Mouse (Mus musculus) macrophage (primary cell): ENCODE measurements around the gene Fgf6. TPM values are rescaled to one million over a fixed set of nuclear protein-coding genes. Genes with fewer than 3 reads are reported as not detected.

Experiments
- H3K27ac ChIP-seq: fragments of 350-480 bp; formaldehyde crosslinking; 2 replicates; pipeline ENCODE4 v1.9.0; 2021
- H3K36me3 ChIP-seq: fragments of 350-480 bp; formaldehyde crosslinking; 2 replicates; pipeline ENCODE4 v1.9.0; 2021; ENCODE audit errors: inconsistent target
- H3K4me3 ChIP-seq: fragments of 350-480 bp; formaldehyde crosslinking; 2 replicates; pipeline ENCODE4 v1.9.0; 2021; ENCODE audit errors: inconsistent target
- H3K79me2 ChIP-seq: fragments of 350-480 bp; formaldehyde crosslinking; 2 replicates; pipeline ENCODE4 v1.9.0; 2021; ENCODE audit errors: inconsistent target
- WGBS: methylation state at CpG from one replicate; pipeline ENCODE4 v1.1.7; 2026; ENCODE audit warnings: inconsistent platforms; ENCODE audit not compliant: missing documents; 5-methylcytosine and 5-hydroxymethylcytosine counted together
- polyA plus RNA-seq: library from polyadenylated mRNA; stranded (reverse); fragments of 250-400 nt; gene quantifications from 3 replicates; pipeline ENCODE4 v1.2.4, GENCODE M21; 2018; ENCODE audit warnings: inconsistent platforms

The Fgf6 gene
- polyA plus RNA-seq, 1 experiment from 2014 or later = not detected

DNA sequence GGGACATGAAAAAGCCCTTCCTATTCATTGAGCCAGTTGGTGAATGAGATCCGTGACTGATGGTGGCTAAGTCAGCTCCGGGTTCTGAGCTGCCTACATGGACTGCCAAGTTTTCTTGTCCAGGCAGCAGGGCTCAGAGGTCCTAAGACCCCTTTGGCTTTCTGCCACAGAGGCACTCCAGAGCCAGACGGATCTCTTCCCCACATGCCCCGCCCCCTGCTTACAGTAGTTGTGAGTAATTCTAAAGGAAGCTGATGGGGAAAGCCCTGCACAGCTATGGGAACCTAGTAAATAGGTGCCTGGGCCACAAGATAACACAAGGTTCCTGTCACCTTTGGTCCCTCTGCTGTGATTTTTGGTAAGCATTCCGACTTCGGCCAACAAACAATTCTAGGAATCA is 29.5 kb downstream of the Fgf6 start:
- WGBS = 38% methylated on average over 6 of the region's 6 CpGs
- Histone ChIP-seq H3K79me2 (no peaks in the 10 kb centered on the region), H3K27ac (no peak overlapping the region), H3K36me3 (no peaks in the 10 kb centered on the region), H3K4me3 (no peak overlapping the region)

DNA sequence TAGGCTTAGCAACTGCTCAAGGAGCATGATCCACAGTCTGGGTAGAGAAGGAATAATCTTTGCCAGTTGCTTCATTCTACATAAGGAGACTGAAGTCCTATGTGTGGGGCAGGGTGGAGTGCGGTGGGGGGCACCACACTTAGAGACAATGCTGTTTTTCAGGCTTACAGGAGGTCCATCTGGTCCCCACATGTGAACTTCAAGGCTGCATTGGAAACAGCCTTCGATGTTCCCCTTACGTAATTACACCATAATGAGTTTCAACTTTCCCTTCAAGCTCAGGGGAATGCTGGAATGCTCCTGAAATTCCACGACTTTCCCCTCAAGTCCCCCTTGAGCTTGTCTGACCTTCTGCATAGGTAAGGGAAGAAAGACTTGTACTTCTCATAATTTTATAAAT is 35.5 kb downstream of the Fgf6 start:
- Histone ChIP-seq H3K36me3 (no peaks in the 10 kb centered on the region), H3K27ac (no peak overlapping the region), H3K79me2 (no peaks in the 10 kb centered on the region), H3K4me3 (no peak overlapping the region)
- WGBS = 79% methylated on average over 4 of the region's 4 CpGs

DNA sequence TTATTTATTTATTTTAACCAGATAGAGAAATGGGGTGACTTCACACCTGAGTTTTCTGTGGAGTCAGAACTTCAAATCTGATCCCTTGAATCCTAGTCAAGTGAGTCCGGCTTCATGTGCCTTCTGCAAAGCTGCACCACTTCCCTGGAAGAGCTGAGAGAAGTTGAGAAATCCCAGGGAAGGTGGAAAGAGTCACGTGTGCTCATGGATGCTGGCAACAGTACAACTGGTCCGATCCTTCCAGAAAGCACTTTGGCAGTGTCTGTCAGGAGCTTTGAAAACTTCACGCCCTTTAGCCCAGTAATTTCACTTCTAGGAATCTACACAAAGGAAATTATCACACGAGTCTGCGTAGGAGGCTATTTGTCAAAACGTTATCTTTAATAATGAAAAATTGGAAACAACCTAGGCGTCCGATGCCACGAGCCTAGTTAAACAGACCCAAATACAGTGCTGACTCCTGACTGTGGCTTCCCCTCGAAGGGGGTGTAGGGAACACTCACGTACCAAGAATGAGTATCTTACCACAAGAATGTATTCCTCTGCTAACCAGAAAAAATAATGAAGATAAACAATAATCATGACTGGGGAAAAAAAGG is 41.7 kb downstream of the Fgf6 start:
- Histone ChIP-seq H3K27ac (no peak overlapping the region), H3K36me3 (no peaks in the 10 kb centered on the region), H3K4me3 (no peak overlapping the region), H3K79me2 (no peaks in the 10 kb centered on the region)
- WGBS = 84% methylated on average over 12 of the region's 12 CpGs

DNA sequence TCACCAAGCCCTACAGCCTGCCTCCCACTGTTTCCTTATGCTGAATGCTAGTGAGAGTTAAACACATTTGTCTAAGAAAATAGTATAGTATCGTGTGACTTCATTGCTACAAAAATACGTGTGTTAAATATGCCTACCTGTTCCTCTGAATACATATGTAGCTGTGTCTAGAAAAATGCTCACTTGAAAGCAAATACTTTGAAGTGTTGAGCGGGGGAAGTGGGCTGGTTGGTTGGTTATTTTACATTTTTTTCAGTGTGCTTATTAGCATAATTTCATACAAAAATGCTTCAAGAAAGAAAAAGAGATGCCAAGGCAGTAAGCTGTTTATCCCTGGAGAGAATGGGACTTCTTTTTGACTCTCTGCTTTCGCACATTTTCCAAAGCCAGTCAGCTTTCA is 44.6 kb downstream of the Fgf6 start:
- H3K27ac ChIP-seq = no peak overlapping the region
- H3K79me2 ChIP-seq = no peaks in the 10 kb centered on the region
- H3K36me3 ChIP-seq = no peaks in the 10 kb centered on the region
- 87% methylated on average over 4 of the region's 4 CpGs for WGBS
- H3K4me3 ChIP-seq = no peak overlapping the region

DNA sequence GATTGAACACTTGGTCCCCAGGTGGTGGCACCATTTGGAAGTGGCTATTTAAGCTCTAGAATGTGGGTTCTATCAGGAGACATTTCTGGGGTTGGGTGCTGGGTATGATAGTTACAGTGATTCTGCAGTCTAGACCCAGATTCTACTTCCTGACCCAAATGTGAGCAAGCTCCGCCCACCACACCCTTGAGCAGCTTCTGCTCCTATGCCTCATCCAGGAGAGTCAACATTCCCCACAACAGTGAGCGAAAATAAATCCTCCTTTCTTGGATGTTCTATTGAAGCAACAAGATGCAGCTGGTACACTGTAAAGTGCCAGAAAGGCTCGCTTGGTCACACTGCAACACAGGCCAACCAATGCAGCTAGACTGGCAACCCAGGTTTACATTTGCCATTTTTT is 48.5 kb downstream of the Fgf6 start:
- no peak overlapping the region for H3K4me3 ChIP-seq

DNA sequence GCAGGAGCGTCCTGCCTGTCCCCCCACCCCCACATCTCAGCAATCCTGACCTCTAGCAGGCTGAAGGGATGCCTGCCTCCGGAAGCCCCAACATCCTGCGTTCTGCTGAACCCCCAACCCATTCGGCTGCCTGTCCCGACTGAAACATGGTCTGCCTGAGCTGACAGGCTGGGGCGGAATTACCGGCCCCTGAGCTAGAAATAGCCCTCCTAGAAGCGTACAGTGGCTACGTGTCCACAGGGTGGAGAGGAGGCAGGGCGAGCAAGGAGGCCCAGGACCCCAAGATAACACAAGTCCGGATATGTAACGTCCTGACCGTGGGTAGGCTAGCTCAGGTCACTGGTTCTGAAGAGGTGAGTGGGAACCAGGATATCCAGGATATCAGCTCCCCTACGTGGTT is 49.4 kb downstream of the Fgf6 start:
- no peaks in the 10 kb centered on the region for H3K79me2 ChIP-seq
- 5% methylated on average over 14 of the region's 14 CpGs for WGBS
- no peak overlapping the region for H3K4me3 ChIP-seq
- H3K36me3 ChIP-seq = no peaks in the 10 kb centered on the region
- no peak overlapping the region for H3K27ac ChIP-seq

More for the DNA sequence above, 48.5 kb downstream of the Fgf6 start:
- Histone ChIP-seq H3K27ac (no peak overlapping the region), H3K36me3 (no peaks in the 10 kb centered on the region), H3K79me2 (no peaks in the 10 kb centered on the region)
- WGBS = 69% methylated on average over 3 of the region's 3 CpGs

DNA sequence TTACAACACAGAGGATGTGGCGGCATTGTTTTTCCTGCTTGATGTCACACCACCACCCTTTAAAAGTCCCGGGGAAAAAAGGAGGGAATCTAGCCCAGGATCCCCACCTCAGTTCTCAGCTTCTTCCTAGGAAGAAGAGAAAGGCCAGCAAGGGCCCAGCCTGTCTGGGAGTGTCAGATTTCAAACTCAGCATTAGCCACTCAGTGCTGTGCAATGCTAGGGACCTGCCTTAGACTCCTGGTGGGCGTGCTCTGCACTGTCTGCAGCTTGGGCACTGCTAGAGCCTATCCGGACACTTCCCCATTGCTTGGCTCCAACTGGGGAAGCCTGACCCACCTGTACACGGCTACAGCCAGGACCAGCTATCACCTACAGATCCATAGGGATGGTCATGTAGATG is 57.4 kb downstream of the Fgf6 start, which contains the start of gene Fgf23:
Gene Fgf23 (plus strand): TSS at position 86 of the 400 bp plus-strand sequence.
- Histone ChIP-seq H3K4me3 (no peak within 1 kb of the TSS), H3K36me3 (no peaks in the 10 kb centered on the region), H3K79me2 (no peaks in the 10 kb centered on the region), H3K27ac (no peak within 1 kb of the TSS)
- 26% methylated on average over 5 of the region's 5 CpGs for whole genome bisulfite sequencing

Other genes starting within 250 kb of the Fgf6 start
- gene Ndufa9, start 166.4 kb upstream of the Fgf6 start, polyA plus RNA-seq = 50.7 to 80.2 TPM (median 57.3 TPM) in 3 replicates
- gene Akap3, start 162.5 kb upstream of the Fgf6 start, polyA plus RNA-seq = 0.16 to 0.30 TPM (median 0.23 TPM) in 3 replicates
- gene Dyrk4, start 93.7 kb upstream of the Fgf6 start, polyA plus RNA-seq = not detected in 3 replicates
- gene Rad51ap1, start 76.0 kb upstream of the Fgf6 start, polyA plus RNA-seq = 0.71 to 12.5 TPM (median 10.1 TPM) in 3 replicates
- gene D6Wsu163e, start 75.6 kb upstream of the Fgf6 start, polyA plus RNA-seq = 30.8 to 37.6 TPM (median 32.3 TPM) in 3 replicates
- gene Fgf23, start 57.3 kb downstream of the Fgf6 start, polyA plus RNA-seq = not detected in 3 replicates
- gene Tigar, start 94.0 kb downstream of the Fgf6 start, polyA plus RNA-seq = 5.2 to 11.5 TPM (median 7.0 TPM) in 3 replicates
- gene Ccnd2, start 136.6 kb downstream of the Fgf6 start, polyA plus RNA-seq = 0.90 to 5.6 TPM (median 1.8 TPM) in 3 replicates